13 mouse cellular contexts compared by ENCODE assay signal in the genomic region with DNA sequence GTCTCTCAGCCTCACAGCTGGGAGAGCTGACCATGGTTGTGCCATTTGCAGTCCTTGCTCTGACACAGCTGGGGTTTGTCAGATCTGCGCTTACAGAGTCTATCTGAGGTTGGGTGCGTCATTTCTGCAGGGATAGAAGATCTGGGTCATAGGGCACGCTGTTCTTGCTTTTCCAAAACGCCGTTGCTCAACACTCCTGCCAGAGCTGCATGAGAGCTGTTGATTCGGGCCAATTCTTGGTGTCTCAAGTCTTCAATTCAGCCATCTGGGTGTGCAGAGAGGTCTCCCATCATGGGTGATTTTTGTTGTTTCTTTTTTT. TPM values are rescaled to one million over a fixed set of nuclear protein-coding genes. Genes with fewer than 3 reads are reported as not detected.
DNase-seq lines count a peak whose midpoint lies in the region; ATAC-seq and TF ChIP-seq lines count a peak whose summit lies in the region.
"Had no signal": no experiment of that assay in that cellular context is flagged by ENCODE, and none has a peak within 500 bp of the region (broad histone marks: within the 10 kb centered on the region; RNA-seq: fewer than 3 reads in every experiment).

No protein-coding gene starts in this region.

- no peaks in the 10 kb centered on the region for H3K9me3 ChIP-seq in heart, embryonic 11.5 days (replicated peaks; ENCODE audit: control insufficient read depth, low read length)
- H3K9me3 ChIP-seq in heart, postnatal 0 days (replicated peaks; ENCODE audit: control insufficient read depth, low read length): no peaks in the 10 kb centered on the region
- H3K9me3 ChIP-seq in midbrain, embryonic 16.5 days (replicated peaks; ENCODE audit: control insufficient read depth, low read length, poor library complexity, severe bottlenecking): no peaks in the 10 kb centered on the region

- peak; percentile 72 to 84 for DNase-seq in heart, adult 18-20 months
- DNase-seq in NIH3T3 (ENCODE audit: low read depth): peak; percentile 74
- DNase-seq in heart, postnatal 0 days (ENCODE audit: low spot score): peak; percentile 22
- peak; percentile 24 to 47 for DNase-seq in kidney, postnatal 4 days
- no peak for DNase-seq in left cerebral cortex, adult 2 months (ENCODE audit: extremely low spot score in 1 of 2, low spot score in 2 of 2)
- DNase-seq in gastrocnemius, postnatal 36 days: no peak

- no peaks in the 10 kb centered on the region for H3K36me3 ChIP-seq in heart, embryonic 11.5 days (ENCODE audit: control insufficient read depth, insufficient read depth, low read length)
- H3K36me3 ChIP-seq in heart, postnatal 0 days (replicated peaks; ENCODE audit: control insufficient read depth, insufficient read depth, low read length): no peaks in the 10 kb centered on the region
- no peaks in the 10 kb centered on the region for H3K36me3 ChIP-seq in midbrain, embryonic 16.5 days (ENCODE audit: control insufficient read depth, insufficient read depth, low read length)

- no peak overlapping the region for H3K4me3 ChIP-seq in heart, embryonic 11.5 days (ENCODE audit: low read depth, low read length)
- no peak overlapping the region for H3K4me3 ChIP-seq in heart, postnatal 0 days (ENCODE audit: low read depth, low read length)
- no peak overlapping the region for H3K4me3 ChIP-seq in left cerebral cortex, adult 2 months
- no peak overlapping the region for H3K4me3 ChIP-seq in midbrain, embryonic 16.5 days (ENCODE audit: low read depth, low read length)
- H3K4me3 ChIP-seq: erythroblast, embryonic 14.5 days had no signal

- ATAC-seq in heart, embryonic 11.5 days (replicated peaks; ENCODE audit: insufficient number of reproducible peaks, low FRiP score, low TSS enrichment): no peak
- ATAC-seq in heart, postnatal 0 days (ENCODE audit: insufficient read depth, low read depth): peak; percentile 34; the same call in 1 of the 2 replicates
- no peak for ATAC-seq in midbrain, embryonic 16.5 days

- no peaks in the 10 kb centered on the region for H3K4me1 ChIP-seq in heart, embryonic 11.5 days (ENCODE audit: control insufficient read depth, insufficient read depth, low read length)
- H3K4me1 ChIP-seq in heart, postnatal 0 days (ENCODE audit: control insufficient read depth, insufficient read depth): no peaks in the 10 kb centered on the region
- H3K4me1 ChIP-seq in midbrain, embryonic 16.5 days (ENCODE audit: control insufficient read depth, insufficient read depth, low read length): no peaks in the 10 kb centered on the region

- H3K9ac ChIP-seq in heart, embryonic 11.5 days (ENCODE audit: low read depth, low read length): no peak overlapping the region
- H3K9ac ChIP-seq in heart, postnatal 0 days (replicated peaks; ENCODE audit: low read depth, low read length): no peak overlapping the region
- no peak overlapping the region for H3K9ac ChIP-seq in midbrain, embryonic 16.5 days (ENCODE audit: low read depth, low read length)
- H3K9ac ChIP-seq: hindbrain, embryonic 14.5 days; liver, embryonic 14.5 days had no signal

- TF ChIP-seq EP300 in heart, postnatal 0 days (IDR thresholded peaks at IDR 0.05; ENCODE audit: low read depth): no peak

- 0 out of 2 replicates have a peak, but pooled peaks cover 3% of the 10 kb centered on the region for H3K27me3 ChIP-seq in heart, embryonic 11.5 days (ENCODE audit: control insufficient read depth, insufficient read depth, low read length)
- no peaks in the 10 kb centered on the region for H3K27me3 ChIP-seq in heart, postnatal 0 days (ENCODE audit: control insufficient read depth, insufficient read depth, low read length)
- no peaks in the 10 kb centered on the region for H3K27me3 ChIP-seq in midbrain, embryonic 16.5 days (ENCODE audit: control insufficient read depth, insufficient read depth, low read depth, low read length)

- no peak overlapping the region for H3K4me2 ChIP-seq in heart, embryonic 11.5 days
- no peak overlapping the region for H3K4me2 ChIP-seq in heart, postnatal 0 days (ENCODE audit: low read depth, low read length)
- no peak overlapping the region for H3K4me2 ChIP-seq in midbrain, embryonic 16.5 days (ENCODE audit: low read length)

- intact Hi-C loops in left cerebral cortex, adult 2 months (cut with DNase I): loop anchor here (1.0 to 2.0 kb wide), 2 partner anchors 45 to 94 kb away; no protein-coding TSS in a partner anchor
- intact Hi-C loops in gastrocnemius, postnatal 36 days (cut with DNase I): loop anchor here (1.0 to 2.0 kb wide), 2 partner anchors 45 to 94 kb away; no protein-coding TSS in a partner anchor

- no peak for TF ChIP-seq CTCF in heart, postnatal 0 days (IDR thresholded peaks at IDR 0.05; ENCODE audit: low read depth)
- TF ChIP-seq CTCF in left cerebral cortex, adult 2 months (IDR thresholded peaks at IDR 0.05): no peak

- no peak overlapping the region for H3K27ac ChIP-seq in heart, embryonic 11.5 days (ENCODE audit: low read depth, low read length)
- no peak overlapping the region for H3K27ac ChIP-seq in heart, postnatal 0 days (ENCODE audit: low read depth)
- H3K27ac ChIP-seq in left cerebral cortex, adult 2 months: no peak overlapping the region
- H3K27ac ChIP-seq in midbrain, embryonic 16.5 days (ENCODE audit: low read length): no peak overlapping the region
- H3K27ac ChIP-seq: hindbrain, embryonic 14.5 days; liver, embryonic 14.5 days had no signal

- 62% methylated on average over 6 of the region's 6 CpGs for WGBS in heart, embryonic 11.5 days (ENCODE audit: insufficient replicate concordance)
- 54% methylated on average over 6 of the region's 6 CpGs for WGBS in heart, postnatal 0 days
- WGBS in midbrain, embryonic 16.5 days: 77% methylated on average over 6 of the region's 6 CpGs

RNA-seq across cellular contexts. Expression of gene Ttll8, which starts 32.3 kb away (rescaled TPM):
- total RNA-seq in heart, adult 18-20 months (2021): not detected
- polyA plus RNA-seq in heart, embryonic 11.5 days (2014; fragmentation: Nextera tagmentation; extraction: Ambion mirVana): not detected in 2 replicates
- not detected in 2 replicates for total RNA-seq in heart, postnatal 0 days (2014; rRNA removed; ENCODE audit: low replicate concordance)
- not detected in 2 replicates for polyA plus RNA-seq in heart, postnatal 0 days (2015; fragmentation: Nextera tagmentation; extraction: Ambion mirVana)
- 1 to 10 TPM; 1.2 to 2.4 TPM for total RNA-seq in left cerebral cortex, adult 2 months (2021)
- 0.16 and 0.34 TPM in 2 replicates for polyA plus RNA-seq in midbrain, embryonic 16.5 days (2015; fragmentation: Nextera tagmentation; extraction: Ambion mirVana)
- not detected for total RNA-seq in gastrocnemius, postnatal 36 days (2021)
- total RNA-seq: common myeloid progenitor, adult 5-6 weeks had no signal
- polyA plus RNA-seq: C2C12; erythroblast, embryonic 14.5 days; hindbrain, embryonic 14.5 days; liver, embryonic 14.5 days had no signal

RNA-seq across cellular contexts. Expression of gene Mlc1, which starts 56.9 kb away (rescaled TPM):
- not detected for total RNA-seq in heart, adult 18-20 months (2021)
- polyA plus RNA-seq in heart, embryonic 11.5 days (2014; fragmentation: Nextera tagmentation; extraction: Ambion mirVana): not detected in 2 replicates
- not detected in 2 replicates for total RNA-seq in heart, postnatal 0 days (2014; rRNA removed; ENCODE audit: low replicate concordance)
- 0.04 TPM in 1 of 2 replicates, not detected in the other for polyA plus RNA-seq in heart, postnatal 0 days (2015; fragmentation: Nextera tagmentation; extraction: Ambion mirVana)
- 100 to 1,000 TPM; 107 TPM for total RNA-seq in left cerebral cortex, adult 2 months (2021)
- polyA plus RNA-seq in midbrain, embryonic 16.5 days (2015; fragmentation: Nextera tagmentation; extraction: Ambion mirVana): 21.0 and 31.5 TPM in 2 replicates
- not detected for total RNA-seq in gastrocnemius, postnatal 36 days (2021)
- total RNA-seq: common myeloid progenitor, adult 5-6 weeks had no signal
- polyA plus RNA-seq: erythroblast, embryonic 14.5 days; liver, embryonic 14.5 days had no signal

RNA-seq across cellular contexts. Expression of gene Pim3, which starts 60.0 kb away (rescaled TPM):
- total RNA-seq in heart, adult 18-20 months (2021): 100 to 1,000 TPM in 1 of 2 experiments, 10 to 100 TPM in 1; 97.9 to 139 TPM
- 43.7 and 50.1 TPM in 2 replicates for polyA plus RNA-seq in heart, embryonic 11.5 days (2014; fragmentation: Nextera tagmentation; extraction: Ambion mirVana)
- total RNA-seq in heart, postnatal 0 days (2014; rRNA removed; ENCODE audit: low replicate concordance): 98.4 and 139 TPM in 2 replicates
- polyA plus RNA-seq in heart, postnatal 0 days (2015; fragmentation: Nextera tagmentation; extraction: Ambion mirVana): 50.6 and 71.1 TPM in 2 replicates
- 10 to 100 TPM; 46.8 to 50.0 TPM for total RNA-seq in left cerebral cortex, adult 2 months (2021)
- 64.7 and 67.5 TPM in 2 replicates for polyA plus RNA-seq in midbrain, embryonic 16.5 days (2015; fragmentation: Nextera tagmentation; extraction: Ambion mirVana)
- total RNA-seq in gastrocnemius, postnatal 36 days (2021): 10 to 100 TPM; 22.1 to 32.2 TPM

Comparison
In these comparisons a context has a peak if more than half of its experiments do, and no peak if none do; other contexts are left out.
1. DNase-seq: peak in heart, adult 18-20 months (2 of 2), NIH3T3 (single experiment), heart, postnatal 0 days (single experiment) and kidney, postnatal 4 days (2 of 2); none in left cerebral cortex, adult 2 months (0 of 2) and gastrocnemius, postnatal 36 days (0 of 2).
2. RNA of gene Mlc1, which starts 56.9 kb away (total RNA-seq): 107 TPM in left cerebral cortex, adult 2 months; not detected in heart, adult 18-20 months, not detected in gastrocnemius, postnatal 36 days and not detected in heart, postnatal 0 days; every median in the first group is over 100 times any median in the second.